Mouse (Mus musculus): ENCODE results near the gene Med16. TPM values are rescaled to one million over a fixed set of nuclear protein-coding genes. Genes with fewer than 3 reads are reported as not detected.

The Med16 gene
- polyA plus RNA-seq, 1 experiment from 2014 or later: 37.2 TPM

DNA sequence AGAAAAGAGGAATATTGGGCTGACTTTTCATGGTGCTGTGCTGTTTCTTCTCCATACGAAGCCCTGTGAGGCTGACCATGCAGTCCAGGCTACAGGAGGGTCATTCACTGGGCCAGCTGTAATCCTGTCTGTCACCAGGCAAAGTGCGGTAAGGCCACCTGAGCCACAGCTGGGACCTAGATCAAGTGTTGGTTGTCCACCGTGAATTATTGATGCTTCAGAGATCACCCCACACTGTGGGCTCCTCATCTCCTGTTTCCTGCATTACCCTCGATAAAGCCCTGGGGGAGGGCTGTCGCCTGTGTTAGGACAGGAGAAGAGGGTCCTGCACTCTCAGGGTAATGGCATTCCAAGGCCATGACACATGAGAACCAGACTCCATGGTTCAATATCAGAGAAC is 62.2 kb downstream of the Med16 start:
- no peak overlapping the region for H3K4me2 ChIP-seq (ENCODE audit: low read depth, low read length)
- no peak overlapping the region for H3K4me3 ChIP-seq (ENCODE audit: low read length)
- WGBS: 53% methylated on average over 5 of the region's 5 CpGs
- no peak overlapping the region for H3K27ac ChIP-seq (ENCODE audit: low read length)
- H3K4me1 ChIP-seq (ENCODE audit: control insufficient read depth, insufficient read depth, low read length): peaks cover 30% of the 10 kb centered on the region
- H3K36me3 ChIP-seq (ENCODE audit: control insufficient read depth, insufficient read depth, low read length): no peaks in the 10 kb centered on the region
- no peaks in the 10 kb centered on the region for H3K9me3 ChIP-seq (ENCODE audit: control insufficient read depth, low read length)
- no peak for ATAC-seq
- H3K9ac ChIP-seq (ENCODE audit: low read depth, low read length): no peak overlapping the region
- no peaks in the 10 kb centered on the region for H3K27me3 ChIP-seq (replicated peaks; ENCODE audit: control insufficient read depth, insufficient read depth, low read length)

Small RNA genes within 50 kb of the gene (microRNA-seq; reads per million reads assigned to microRNA genes)
- gene Mir6910: not detected

Other genes with a start within 250 kb of the Med16 start
- 27.4 and 31.8 TPM in 2 replicates for gene Madcam1, start 244.4 kb downstream of the Med16 start, polyA plus RNA-seq (2015; fragmentation: Nextera tagmentation; extraction: Ambion mirVana)
- 56.8 and 64.4 TPM in 2 replicates for gene Tpgs1, start 239.6 kb downstream of the Med16 start, polyA plus RNA-seq (2015; fragmentation: Nextera tagmentation; extraction: Ambion mirVana)
- gene Cdc34, start 226.7 kb downstream of the Med16 start, polyA plus RNA-seq (2015; fragmentation: Nextera tagmentation; extraction: Ambion mirVana): 120 and 128 TPM in 2 replicates
- gene Gzmm, start 219.9 kb downstream of the Med16 start, polyA plus RNA-seq (2015; fragmentation: Nextera tagmentation; extraction: Ambion mirVana): 0.21 and 0.56 TPM in 2 replicates
- 1,158 and 1,189 TPM in 2 replicates for gene Bsg, start 204.4 kb downstream of the Med16 start, polyA plus RNA-seq (2015; fragmentation: Nextera tagmentation; extraction: Ambion mirVana)
- gene Hcn2, start 192.3 kb downstream of the Med16 start, polyA plus RNA-seq (2015; fragmentation: Nextera tagmentation; extraction: Ambion mirVana): 0.04 TPM in 1 of 2 replicates, not detected in the other
- 38.8 and 40.5 TPM in 2 replicates for gene Polrmt, start 162.3 kb downstream of the Med16 start, polyA plus RNA-seq (2015; fragmentation: Nextera tagmentation; extraction: Ambion mirVana)
- gene Fgf22, start 153.8 kb downstream of the Med16 start, polyA plus RNA-seq (2015; fragmentation: Nextera tagmentation; extraction: Ambion mirVana): 0.26 TPM in 1 of 2 replicates, not detected in the other
- gene Rnf126, start 142.0 kb downstream of the Med16 start, polyA plus RNA-seq (2015; fragmentation: Nextera tagmentation; extraction: Ambion mirVana): 39.7 and 56.6 TPM in 2 replicates
- 15.1 and 16.6 TPM in 2 replicates for gene Fstl3, start 131.7 kb downstream of the Med16 start, polyA plus RNA-seq (2015; fragmentation: Nextera tagmentation; extraction: Ambion mirVana)
- 0.07 and 0.11 TPM in 2 replicates for gene Prss57, start 118.0 kb downstream of the Med16 start, polyA plus RNA-seq (2015; fragmentation: Nextera tagmentation; extraction: Ambion mirVana)
- 44.1 and 44.8 TPM in 2 replicates for gene Palm, start 115.4 kb downstream of the Med16 start, polyA plus RNA-seq (2015; fragmentation: Nextera tagmentation; extraction: Ambion mirVana)
- gene Misp, start 87.9 kb downstream of the Med16 start, polyA plus RNA-seq (2015; fragmentation: Nextera tagmentation; extraction: Ambion mirVana): 204 and 210 TPM in 2 replicates
- gene Ptbp1, start 54.5 kb downstream of the Med16 start, polyA plus RNA-seq (2015; fragmentation: Nextera tagmentation; extraction: Ambion mirVana): 295 and 302 TPM in 2 replicates
- 2.7 and 2.8 TPM in 2 replicates for gene Prtn3, start 34.4 kb downstream of the Med16 start, polyA plus RNA-seq (2015; fragmentation: Nextera tagmentation; extraction: Ambion mirVana)
- 25.5 and 28.2 TPM in 2 replicates for gene Plppr3, start 34.3 kb downstream of the Med16 start, polyA plus RNA-seq (2015; fragmentation: Nextera tagmentation; extraction: Ambion mirVana)
- gene Elane, start 22.7 kb downstream of the Med16 start, polyA plus RNA-seq (2015; fragmentation: Nextera tagmentation; extraction: Ambion mirVana): 0.42 and 2.4 TPM in 2 replicates
- not detected in 2 replicates for gene Cfd, start 18.1 kb downstream of the Med16 start, polyA plus RNA-seq (2015; fragmentation: Nextera tagmentation; extraction: Ambion mirVana)
- gene Gm26602, start 1.9 kb upstream of the Med16 start, polyA plus RNA-seq (2015; fragmentation: Nextera tagmentation; extraction: Ambion mirVana): 2.1 and 7.8 TPM in 2 replicates
- 0.68 and 0.69 TPM in 2 replicates for gene Kiss1r, start 8.0 kb upstream of the Med16 start, polyA plus RNA-seq (2015; fragmentation: Nextera tagmentation; extraction: Ambion mirVana)
- gene R3hdm4, start 12.3 kb upstream of the Med16 start, polyA plus RNA-seq (2015; fragmentation: Nextera tagmentation; extraction: Ambion mirVana): 105 and 116 TPM in 2 replicates
- gene Arid3a, start 18.1 kb upstream of the Med16 start, polyA plus RNA-seq (2015; fragmentation: Nextera tagmentation; extraction: Ambion mirVana): 19.4 and 22.1 TPM in 2 replicates
- 86.2 and 96.6 TPM in 2 replicates for gene Wdr18, start 51.2 kb upstream of the Med16 start, polyA plus RNA-seq (2015; fragmentation: Nextera tagmentation; extraction: Ambion mirVana)
- gene Grin3b, start 61.8 kb upstream of the Med16 start, polyA plus RNA-seq (2015; fragmentation: Nextera tagmentation; extraction: Ambion mirVana): 0.15 and 0.16 TPM in 2 replicates
- 7.0 and 9.7 TPM in 2 replicates for gene Tmem259, start 75.4 kb upstream of the Med16 start, polyA plus RNA-seq (2015; fragmentation: Nextera tagmentation; extraction: Ambion mirVana)
- 226 and 245 TPM in 2 replicates for gene Cnn2, start 79.7 kb upstream of the Med16 start, polyA plus RNA-seq (2015; fragmentation: Nextera tagmentation; extraction: Ambion mirVana)
- 3.3 and 3.4 TPM in 2 replicates for gene Abca7, start 87.6 kb upstream of the Med16 start, polyA plus RNA-seq (2015; fragmentation: Nextera tagmentation; extraction: Ambion mirVana)
- gene Arhgap45, start 107.7 kb upstream of the Med16 start, polyA plus RNA-seq (2015; fragmentation: Nextera tagmentation; extraction: Ambion mirVana): 6.0 and 7.3 TPM in 2 replicates
- 190 and 212 TPM in 2 replicates for gene Polr2e, start 130.9 kb upstream of the Med16 start, polyA plus RNA-seq (2015; fragmentation: Nextera tagmentation; extraction: Ambion mirVana)
- 942 and 972 TPM in 2 replicates for gene Gpx4, start 138.2 kb upstream of the Med16 start, polyA plus RNA-seq (2015; fragmentation: Nextera tagmentation; extraction: Ambion mirVana)
- 13.4 and 14.3 TPM in 2 replicates for gene Sbno2, start 196.6 kb upstream of the Med16 start, polyA plus RNA-seq (2015; fragmentation: Nextera tagmentation; extraction: Ambion mirVana)
- 13.8 and 15.7 TPM in 2 replicates for gene Stk11, start 206.9 kb upstream of the Med16 start, polyA plus RNA-seq (2015; fragmentation: Nextera tagmentation; extraction: Ambion mirVana)
- gene Atp5d, start 229.7 kb upstream of the Med16 start, polyA plus RNA-seq (2015; fragmentation: Nextera tagmentation; extraction: Ambion mirVana): 846 and 854 TPM in 2 replicates
- gene Cbarp, start 231.9 kb upstream of the Med16 start, polyA plus RNA-seq (2015; fragmentation: Nextera tagmentation; extraction: Ambion mirVana): 5.1 TPM in 2 replicates
- gene Midn, start 239.3 kb upstream of the Med16 start, polyA plus RNA-seq (2015; fragmentation: Nextera tagmentation; extraction: Ambion mirVana): 8.8 and 10.3 TPM in 2 replicates